Mouse (Mus musculus) embryonic facial prominence, embryonic 12.5 days (tissue): ENCODE data around the gene Pou1f1. TPM values are rescaled to one million over a fixed set of nuclear protein-coding genes. Genes with fewer than 3 reads are reported as not detected.

Experiments
- ATAC-seq: fragments of 200-750 bp; cut with Nextera tagmentation; 2 replicates; pipeline ENCODE4 v1.8.0; 2017; ENCODE audit not compliant: insufficient number of reproducible peaks, insufficient read depth, low FRiP score, low TSS enrichment
- H3K27ac ChIP-seq: fragments of 300-500 bp; sonication (generic); 2 replicates; pipeline ENCODE4 v1.5.1; 2016; ENCODE audit warnings: mild to moderate bottlenecking
- H3K27me3 ChIP-seq: fragments of 300-500 bp; sonication (generic); 2 replicates; pipeline ENCODE4 v1.6.1; 2016; ENCODE audit warnings: mild to moderate bottlenecking, moderate library complexity
- H3K36me3 ChIP-seq: fragments of 300-500 bp; sonication (generic); 2 replicates; pipeline ENCODE4 v1.6.1; 2016; ENCODE audit warnings: mild to moderate bottlenecking
- H3K4me1 ChIP-seq: fragments of 300-500 bp; sonication (generic); 2 replicates; pipeline ENCODE4 v1.6.1; 2016
- H3K4me2 ChIP-seq: fragments of 300-500 bp; sonication (generic); replicated peaks from 2 replicates; pipeline ENCODE4 v1.6.1; 2016; ENCODE audit warnings: mild to moderate bottlenecking, moderate library complexity
- H3K4me3 ChIP-seq: fragments of 300-500 bp; sonication (generic); 2 replicates; pipeline ENCODE4 v1.5.1; 2016; ENCODE audit warnings: mild to moderate bottlenecking
- H3K9ac ChIP-seq: fragments of 300-500 bp; sonication (generic); 2 replicates; pipeline ENCODE4 v1.6.1; 2016; ENCODE audit warnings: mild to moderate bottlenecking, moderate library complexity
- H3K9me3 ChIP-seq: fragments of 300-500 bp; sonication (generic); 2 replicates; pipeline ENCODE4 v1.6.1; 2016; ENCODE audit warnings: mild to moderate bottlenecking, moderate library complexity
- whole genome bisulfite sequencing: fragments of 180-500 bp; shearing (Covaris S2); methylation state at CpG from one replicate; pipeline ENCODE4 v1.1.7; 2016; 5-methylcytosine and 5-hydroxymethylcytosine counted together
- polyA plus RNA-seq: library from polyadenylated mRNA; unstranded; fragments of >200 nt; fragmentation: Nextera tagmentation; extraction: Ambion mirVana; gene quantifications from 2 replicates; pipeline ENCODE4 v1.2.1, GENCODE M21; 2016

Gene Pou1f1
- polyA plus RNA-seq, 1 experiment from 2014 or later, result 0.10 TPM

- Histone ChIP-seq H3K27me3 (no peaks in the 10 kb centered on the region), H3K4me2 (no peak overlapping the region), H3K9ac (no peak overlapping the region), H3K4me3 (no peak overlapping the region), H3K36me3 (no peaks in the 10 kb centered on the region), H3K27ac (no peak overlapping the region), H3K9me3 (no peaks in the 10 kb centered on the region), H3K4me1 (no peaks in the 10 kb centered on the region)
- WGBS, result 73% methylated on average over 4 of the region's 4 CpGs
- ATAC-seq, result no peak
Observed at GRCm38 (mm10) chr16:65568853-65569252, 48.5 kb downstream of the Pou1f1 start.

- Histone ChIP-seq H3K27me3 (no peaks in the 10 kb centered on the region), H3K4me1 (no peaks in the 10 kb centered on the region), H3K4me3 (no peak overlapping the region), H3K9me3 (no peaks in the 10 kb centered on the region), H3K9ac (no peak overlapping the region), H3K27ac (no peak overlapping the region), H3K4me2 (no peak overlapping the region), H3K36me3 (no peaks in the 10 kb centered on the region)
- ATAC-seq, result no peak
- WGBS, result 62% methylated on average over 6 of the region's 6 CpGs
Observed at GRCm38 (mm10) chr16:65577298-65578029, 57.2 kb downstream of the Pou1f1 start.

Other genes starting within 250 kb of the Pou1f1 start
- gene Chmp2b, start 42.2 kb downstream of the Pou1f1 start, polyA plus RNA-seq, result 105 and 114 TPM in 2 replicates